Mouse (Mus musculus): ENCODE results near the gene Kcna10.
A peak's percentile ranks its signal among the peaks of the same experiment; 100 is the strongest.

Gene Kcna10

GRCm38 (mm10) chr3:107201310-107202180 is 18.7 kb downstream of the Kcna10 start:
- no peak for ATAC-seq (ENCODE audit: insufficient number of reproducible peaks, low FRiP score, low TSS enrichment)

GRCm38 (mm10) chr3:107204413-107204812 is 21.6 kb downstream of the Kcna10 start:
- ATAC-seq (ENCODE audit: insufficient number of reproducible peaks, low FRiP score, low TSS enrichment): no peak

- ATAC-seq (ENCODE audit: insufficient number of reproducible peaks, low FRiP score, low TSS enrichment): no peak
Observed at GRCm38 (mm10) chr3:107205170-107205569, 22.3 kb downstream of the Kcna10 start.

GRCm38 (mm10) chr3:107205994-107206393 is 23.1 kb downstream of the Kcna10 start:
- ATAC-seq (ENCODE audit: insufficient number of reproducible peaks, low FRiP score, low TSS enrichment): peak; percentile 41; the same call in 1 of the 2 replicates

GRCm38 (mm10) chr3:107206490-107207150 is 23.8 kb downstream of the Kcna10 start:
- ATAC-seq (ENCODE audit: insufficient number of reproducible peaks, low FRiP score, low TSS enrichment): no peak

- ATAC-seq (ENCODE audit: insufficient number of reproducible peaks, low FRiP score, low TSS enrichment): no peak
Observed at GRCm38 (mm10) chr3:107207625-107208253, 24.9 kb downstream of the Kcna10 start.

GRCm38 (mm10) chr3:107214606-107215005 is 31.8 kb downstream of the Kcna10 start:
- ATAC-seq (ENCODE audit: insufficient number of reproducible peaks, low FRiP score, low TSS enrichment): no peak

- no peak for ATAC-seq (ENCODE audit: insufficient number of reproducible peaks, low FRiP score, low TSS enrichment)
Observed at GRCm38 (mm10) chr3:107216400-107217100, 33.7 kb downstream of the Kcna10 start.

- no peak for ATAC-seq (ENCODE audit: insufficient number of reproducible peaks, low FRiP score, low TSS enrichment)
Observed at GRCm38 (mm10) chr3:107217101-107217480, 34.2 kb downstream of the Kcna10 start.

GRCm38 (mm10) chr3:107218572-107218971 is 35.7 kb downstream of the Kcna10 start:
- ATAC-seq (ENCODE audit: insufficient number of reproducible peaks, low FRiP score, low TSS enrichment): no peak

- no peak for ATAC-seq (ENCODE audit: insufficient number of reproducible peaks, low FRiP score, low TSS enrichment)
Observed at GRCm38 (mm10) chr3:107221608-107222007, 38.8 kb downstream of the Kcna10 start, which contains the start of gene Cym. Gene Cym (minus strand): TSS chr3:107221732.

GRCm38 (mm10) chr3:107223230-107223629 is 40.4 kb downstream of the Kcna10 start:
- no peak for ATAC-seq (ENCODE audit: insufficient number of reproducible peaks, low FRiP score, low TSS enrichment)

- ATAC-seq (ENCODE audit: insufficient number of reproducible peaks, low FRiP score, low TSS enrichment): no peak
Observed at GRCm38 (mm10) chr3:107225820-107226219, 43.0 kb downstream of the Kcna10 start.

GRCm38 (mm10) chr3:107229221-107229620 is 46.4 kb downstream of the Kcna10 start:
- ATAC-seq (ENCODE audit: insufficient number of reproducible peaks, low FRiP score, low TSS enrichment): no peak

- no peak for ATAC-seq (ENCODE audit: insufficient number of reproducible peaks, low FRiP score, low TSS enrichment)
Observed at GRCm38 (mm10) chr3:107229822-107230221, 47.0 kb downstream of the Kcna10 start.

GRCm38 (mm10) chr3:107230527-107230926 is 47.7 kb downstream of the Kcna10 start, which contains the start of gene A630076J17Rik:
Gene A630076J17Rik (plus strand): TSS chr3:107230614.
- ATAC-seq (ENCODE audit: insufficient number of reproducible peaks, low FRiP score, low TSS enrichment): no peak

- no peak for ATAC-seq (ENCODE audit: insufficient number of reproducible peaks, low FRiP score, low TSS enrichment)
Observed at GRCm38 (mm10) chr3:107231202-107231601, 48.3 kb downstream of the Kcna10 start.

- peak; percentile 37; the same call in 1 of the 2 replicates for ATAC-seq (ENCODE audit: insufficient number of reproducible peaks, low FRiP score, low TSS enrichment)
Observed at GRCm38 (mm10) chr3:107233351-107233813, 50.5 kb downstream of the Kcna10 start.

- no peak for ATAC-seq (ENCODE audit: insufficient number of reproducible peaks, low FRiP score, low TSS enrichment)
Observed at GRCm38 (mm10) chr3:107233945-107234344, 51.1 kb downstream of the Kcna10 start.

GRCm38 (mm10) chr3:107238051-107238450 is 55.2 kb downstream of the Kcna10 start:
- no peak for ATAC-seq (ENCODE audit: insufficient number of reproducible peaks, low FRiP score, low TSS enrichment)
